In the genomic region with DNA sequence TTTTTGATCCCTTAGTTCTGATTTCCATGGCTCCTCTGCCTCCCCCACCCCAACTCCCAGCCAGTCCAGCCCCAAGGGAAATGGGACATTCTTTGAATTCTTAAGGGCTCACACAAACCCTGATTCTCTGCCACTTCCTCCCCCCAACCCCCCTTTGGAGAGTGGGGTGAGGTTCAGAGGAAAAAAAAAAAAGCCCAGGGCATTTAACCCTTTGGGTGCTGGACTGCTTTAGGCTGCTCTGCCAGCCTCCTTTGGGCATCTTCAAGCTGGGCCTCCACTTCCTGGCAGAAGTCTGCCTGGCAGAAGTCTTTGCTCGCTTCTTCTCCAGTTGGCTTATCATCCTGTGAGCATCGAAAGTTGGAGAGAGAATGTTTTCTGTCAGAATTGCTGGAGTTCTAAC, we compare ENCODE assay signal across 8 mouse cellular contexts. TPM values are rescaled to one million over a fixed set of nuclear protein-coding genes. Genes with fewer than 3 reads are reported as not detected.
DNase-seq lines count a peak whose midpoint lies in the region; ATAC-seq lines count a peak whose summit lies in the region.

No protein-coding gene starts in this region.

- DNase-seq in adrenal gland, postnatal 14 days = peak; percentile 63
- no peak for DNase-seq in adrenal gland, postnatal 4 days (ENCODE audit: low spot score in 2 of 2)
- peak; percentile 64 for DNase-seq in NIH3T3 (ENCODE audit: low read depth)
- peak; percentile 74 to 78 for DNase-seq in kidney, postnatal 36 days
- no peak for DNase-seq in left cerebral cortex, adult 11 months (ENCODE audit: low spot score)
- DNase-seq in left cerebral cortex, postnatal 25 days (ENCODE audit: low spot score in 2 of 2) = no peak

- ATAC-seq in heart, embryonic 14.5 days (ENCODE audit: insufficient number of reproducible peaks, insufficient read depth, low FRiP score, low read depth) = no peak
- ATAC-seq in neural tube, embryonic 13.5 days (ENCODE audit: low read depth) = no peak

- WGBS in heart, embryonic 14.5 days = 37% methylated on average over 2 of the region's 2 CpGs
- WGBS in neural tube, embryonic 13.5 days = 55% methylated on average over 2 of the region's 2 CpGs

- intact Hi-C loops in left cerebral cortex, postnatal 25 days (cut with DNase I) = no loop called here

- H3K27me3 ChIP-seq in heart, embryonic 14.5 days (ENCODE audit: control insufficient read depth, insufficient read depth, low read length) = no peaks in the 10 kb centered on the region
- H3K27me3 ChIP-seq in neural tube, embryonic 13.5 days = no peaks in the 10 kb centered on the region

- H3K4me3 ChIP-seq in heart, embryonic 14.5 days (ENCODE audit: control insufficient read depth in 1 of 2, insufficient read depth in 1 of 2, low read depth in 1 of 2, low read length in 2 of 2) = no peak overlapping the region
- H3K4me3 ChIP-seq in neural tube, embryonic 13.5 days = no peak overlapping the region

- H3K4me2 ChIP-seq in heart, embryonic 14.5 days (ENCODE audit: low read length) = peak overlapping the region; percentile 21; the same call in 1 of the 2 replicates
- no peak overlapping the region for H3K4me2 ChIP-seq in neural tube, embryonic 13.5 days

- peaks cover 76 to 98% of the 10 kb centered on the region in 2 experiments for H3K4me1 ChIP-seq in heart, embryonic 14.5 days (ENCODE audit: control insufficient read depth in 2 of 2, insufficient read depth in 2 of 2, low read length in 2 of 2)
- peaks cover 97% of the 10 kb centered on the region for H3K4me1 ChIP-seq in neural tube, embryonic 13.5 days (replicated peaks)

- H3K36me3 ChIP-seq in heart, embryonic 14.5 days (ENCODE audit: control insufficient read depth, insufficient read depth, low read length) = peaks cover 30% of the 10 kb centered on the region
- peaks cover 30% of the 10 kb centered on the region for H3K36me3 ChIP-seq in neural tube, embryonic 13.5 days

- peak overlapping the region in 1 of 2 experiments; percentile 69; a peak in 2 of 4 replicates for H3K27ac ChIP-seq in heart, embryonic 14.5 days (replicated peaks in 1 of 2; ENCODE audit: control insufficient read depth in 1 of 2, insufficient read depth in 1 of 2, low read depth in 2 of 2, low read length in 2 of 2)
- H3K27ac ChIP-seq in neural tube, embryonic 13.5 days (replicated peaks) = peak overlapping the region; percentile 73; the same call in 1 of the 2 replicates

- 0 out of 2 replicates have a peak overlapping the region, but pooled peaks have one; percentile 5 for H3K9ac ChIP-seq in heart, embryonic 14.5 days (ENCODE audit: low read length)
- H3K9ac ChIP-seq in neural tube, embryonic 13.5 days = no peak overlapping the region

- no peaks in the 10 kb centered on the region for H3K9me3 ChIP-seq in heart, embryonic 14.5 days (ENCODE audit: control insufficient read depth, low read length)
- H3K9me3 ChIP-seq in neural tube, embryonic 13.5 days = no peaks in the 10 kb centered on the region

RNA-seq across cellular contexts. Expression of gene Lasp1, which starts 9.3 kb away (rescaled TPM):
- total RNA-seq in adrenal gland, postnatal 14 days (2021) = 98.2 and 107 TPM in 2 replicates
- 100 to 1,000 TPM; 184 to 192 TPM for total RNA-seq in adrenal gland, postnatal 4 days (2021)
- polyA plus RNA-seq in heart, embryonic 14.5 days (2014; fragmentation: Nextera tagmentation; extraction: Ambion mirVana) = 26.5 and 28.1 TPM in 2 replicates
- 114 and 123 TPM in 2 replicates for polyA plus RNA-seq in neural tube, embryonic 13.5 days (2015; fragmentation: Nextera tagmentation; extraction: Ambion mirVana)
- 100 to 1,000 TPM; 192 to 202 TPM for total RNA-seq in left cerebral cortex, postnatal 25 days (2021)

RNA-seq across cellular contexts. Expression of gene Rpl23, which starts 25.9 kb away (rescaled TPM):
- 809 and 980 TPM in 2 replicates for total RNA-seq in adrenal gland, postnatal 14 days (2021)
- 1,000 to 10,000 TPM; 1,280 to 1,304 TPM for total RNA-seq in adrenal gland, postnatal 4 days (2021)
- 499 and 536 TPM in 2 replicates for polyA plus RNA-seq in heart, embryonic 14.5 days (2014; fragmentation: Nextera tagmentation; extraction: Ambion mirVana)
- polyA plus RNA-seq in neural tube, embryonic 13.5 days (2015; fragmentation: Nextera tagmentation; extraction: Ambion mirVana) = 351 and 415 TPM in 2 replicates
- total RNA-seq in left cerebral cortex, postnatal 25 days (2021) = 100 to 1,000 TPM; 340 to 351 TPM

RNA-seq across cellular contexts. Expression of gene 1700001P01Rik, which starts 32.4 kb away (rescaled TPM):
- total RNA-seq in adrenal gland, postnatal 14 days (2021) = not detected in 2 replicates
- under 1 TPM in 1 of 2 experiments, not detected in 1; 0.87 TPM for total RNA-seq in adrenal gland, postnatal 4 days (2021)
- not detected in 2 replicates for polyA plus RNA-seq in heart, embryonic 14.5 days (2014; fragmentation: Nextera tagmentation; extraction: Ambion mirVana)
- polyA plus RNA-seq in neural tube, embryonic 13.5 days (2015; fragmentation: Nextera tagmentation; extraction: Ambion mirVana) = 0.67 TPM in 1 of 2 replicates, not detected in the other
- under 1 TPM; 0.62 to 0.78 TPM for total RNA-seq in left cerebral cortex, postnatal 25 days (2021)

RNA-seq across cellular contexts. Expression of gene B230217C12Rik, which starts 32.5 kb away (rescaled TPM):
- 2.4 and 3.5 TPM in 2 replicates for total RNA-seq in adrenal gland, postnatal 14 days (2021)
- total RNA-seq in adrenal gland, postnatal 4 days (2021) = 1 to 10 TPM; 6.6 to 6.7 TPM
- polyA plus RNA-seq in heart, embryonic 14.5 days (2014; fragmentation: Nextera tagmentation; extraction: Ambion mirVana) = 4.2 and 5.5 TPM in 2 replicates
- polyA plus RNA-seq in neural tube, embryonic 13.5 days (2015; fragmentation: Nextera tagmentation; extraction: Ambion mirVana) = 31.0 and 32.3 TPM in 2 replicates
- total RNA-seq in left cerebral cortex, postnatal 25 days (2021) = 10 to 100 TPM; 75.4 to 75.9 TPM

RNA-seq across cellular contexts. Expression of gene Cwc25, which starts 41.7 kb away (rescaled TPM):
- 17.6 and 18.7 TPM in 2 replicates for total RNA-seq in adrenal gland, postnatal 14 days (2021)
- total RNA-seq in adrenal gland, postnatal 4 days (2021) = 10 to 100 TPM; 23.0 to 24.5 TPM
- 9.0 and 9.8 TPM in 2 replicates for polyA plus RNA-seq in heart, embryonic 14.5 days (2014; fragmentation: Nextera tagmentation; extraction: Ambion mirVana)
- polyA plus RNA-seq in neural tube, embryonic 13.5 days (2015; fragmentation: Nextera tagmentation; extraction: Ambion mirVana) = 18.8 and 19.1 TPM in 2 replicates
- total RNA-seq in left cerebral cortex, postnatal 25 days (2021) = 10 to 100 TPM; 18.7 to 20.2 TPM

Comparison
In these comparisons a context has a peak if more than half of its experiments do, and no peak if none do; other contexts are left out.
1. DNase-seq: peak in adrenal gland, postnatal 14 days (single experiment), NIH3T3 (single experiment) and kidney, postnatal 36 days (2 of 2); none in adrenal gland, postnatal 4 days (0 of 2), left cerebral cortex, adult 11 months (single experiment) and left cerebral cortex, postnatal 25 days (0 of 2).